Comparison of ENCODE assay signal across 18 mouse cellular contexts in the genomic region with DNA sequence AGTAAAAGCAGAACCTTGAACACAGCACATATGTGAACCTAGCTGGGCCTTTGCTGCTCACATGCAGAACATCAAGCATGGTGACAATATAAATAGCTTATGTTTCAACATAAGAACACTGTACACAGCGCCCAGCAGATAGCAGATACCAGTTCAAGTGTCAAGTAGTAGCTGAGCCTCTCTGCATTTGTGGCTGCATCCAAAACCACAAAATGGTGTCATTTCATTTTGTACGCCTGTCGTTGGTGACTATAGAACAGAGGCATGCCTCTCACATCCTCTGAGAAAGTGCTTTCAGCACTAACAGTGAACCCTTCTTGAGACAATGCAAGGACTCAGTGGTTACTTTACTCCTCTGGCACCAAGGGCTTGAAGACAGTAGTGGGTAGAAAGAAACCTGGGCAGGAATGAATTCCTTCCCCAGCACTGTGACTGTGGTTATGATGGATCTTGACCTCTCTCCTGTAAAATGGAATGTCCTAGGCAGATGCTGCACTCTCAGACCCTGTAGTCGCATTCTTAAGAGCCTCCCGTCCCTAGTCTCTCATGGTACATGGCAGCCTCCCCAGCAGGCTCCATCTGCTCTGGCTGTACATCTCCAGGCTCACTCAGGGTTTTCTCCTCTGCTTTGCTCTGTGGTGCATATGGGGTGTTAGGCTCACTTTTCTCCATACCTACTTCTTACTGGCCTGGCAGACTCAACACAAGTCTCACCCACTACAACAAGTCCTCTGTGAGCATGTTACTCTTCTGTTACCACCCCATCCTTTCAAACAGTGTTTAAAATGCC.
A peak's percentile ranks its signal among the peaks of the same experiment; 100 is the strongest.
DNase-seq lines count a peak whose midpoint lies in the region; ATAC-seq and TF ChIP-seq lines count a peak whose summit lies in the region.
"Had no signal": no experiment of that assay in that cellular context is flagged by ENCODE, and none has a peak within 500 bp of the region (broad histone marks: within the 10 kb centered on the region; RNA-seq: fewer than 3 reads in every experiment).

No protein-coding gene starts in this region.

- H3K4me2 ChIP-seq in hindbrain, embryonic 16.5 days (ENCODE audit: low read length) = no peak overlapping the region
- H3K4me2 ChIP-seq: embryonic facial prominence, embryonic 13.5 days; midbrain, embryonic 12.5 days; neural tube, embryonic 13.5 days; stomach, embryonic 15.5 days had no signal

- H3K4me1 ChIP-seq in hindbrain, embryonic 16.5 days (ENCODE audit: control insufficient read depth, insufficient read depth, low read depth, low read length) = 0 out of 2 replicates have a peak, but pooled peaks cover 3% of the 10 kb centered on the region
- H3K4me1 ChIP-seq: stomach, embryonic 15.5 days had no signal

- H3K27ac ChIP-seq in layer of hippocampus, adult 2 months = peak overlapping the region; percentile 73
- H3K27ac ChIP-seq in hindbrain, embryonic 16.5 days (ENCODE audit: low read depth, low read length) = no peak overlapping the region
- H3K27ac ChIP-seq: embryonic facial prominence, embryonic 13.5 days; midbrain, embryonic 12.5 days; neural tube, embryonic 13.5 days; stomach, embryonic 15.5 days had no signal

- TF ChIP-seq CTCF in layer of hippocampus, adult 2 months (conservative IDR thresholded peaks at IDR 0.05) = no peak

- 80% methylated on average over 5 of the region's 5 CpGs for WGBS in hindbrain, embryonic 16.5 days

- no peaks in the 10 kb centered on the region for H3K9me3 ChIP-seq in hindbrain, embryonic 16.5 days (ENCODE audit: control insufficient read depth, low read length)
- H3K9me3 ChIP-seq: embryonic facial prominence, embryonic 13.5 days; midbrain, embryonic 12.5 days; neural tube, embryonic 13.5 days; stomach, embryonic 15.5 days had no signal

- no peaks in the 10 kb centered on the region for H3K27me3 ChIP-seq in hindbrain, embryonic 16.5 days (replicated peaks; ENCODE audit: control insufficient read depth, insufficient read depth, low read length)
- H3K27me3 ChIP-seq: embryonic facial prominence, embryonic 13.5 days; midbrain, embryonic 12.5 days; stomach, embryonic 15.5 days had no signal

- no peak for DNase-seq in cerebellum, adult 11-12 months
- no peak for DNase-seq in layer of hippocampus, adult 2 months (ENCODE audit: low spot score in 2 of 2)
- DNase-seq in layer of hippocampus, adult 18-20 months (ENCODE audit: low spot score in 2 of 2) = no peak
- peak; percentile 10 for DNase-seq in 3134 (ENCODE audit: extremely low read depth, insufficient read length, low spot score)
- no peak for DNase-seq in natural killer cell, adult 2 months (ENCODE audit: low spot score in 2 of 2)
- DNase-seq: adrenal gland, adult 2 months; B cell, adult 2 months; heart, adult 18-20 months; heart, postnatal 4 days; kidney, adult 18-20 months; lung, adult 2 months had no signal

- no peaks in the 10 kb centered on the region for H3K36me3 ChIP-seq in hindbrain, embryonic 16.5 days (ENCODE audit: control insufficient read depth, insufficient read depth, low read length)
- H3K36me3 ChIP-seq: embryonic facial prominence, embryonic 13.5 days; midbrain, embryonic 12.5 days; neural tube, embryonic 13.5 days; stomach, embryonic 15.5 days had no signal

- no peak overlapping the region for H3K4me3 ChIP-seq in layer of hippocampus, adult 2 months
- H3K4me3 ChIP-seq in hindbrain, embryonic 16.5 days (ENCODE audit: low read length) = no peak overlapping the region
- H3K4me3 ChIP-seq: embryonic facial prominence, embryonic 13.5 days; midbrain, embryonic 12.5 days; neural tube, embryonic 13.5 days; stomach, embryonic 15.5 days had no signal

- 0 out of 2 replicates have a peak, but pooled peaks have one; percentile 33 for ATAC-seq in cerebellum, adult (ENCODE audit: insufficient number of reproducible peaks, low FRiP score, low TSS enrichment)
- ATAC-seq in erythroblast, adult 5-6 weeks (replicated peaks; ENCODE audit: low FRiP score, poor library complexity, severe bottlenecking) = peak; percentile 28; the same call in 1 of the 2 replicates
- ATAC-seq in hindbrain, embryonic 16.5 days = no peak

- no peak overlapping the region for H3K9ac ChIP-seq in hindbrain, embryonic 16.5 days (ENCODE audit: low read depth, low read length)
- H3K9ac ChIP-seq: embryonic facial prominence, embryonic 13.5 days; midbrain, embryonic 12.5 days; neural tube, embryonic 13.5 days; stomach, embryonic 15.5 days had no signal
